Mouse (Mus musculus) MEL (cell line): Measurements from ENCODE around the gene Nid1.

Experiments
- BHLHE40 ChIP-seq: IDR thresholded peaks from 2 replicates; pipeline ENCODE4 v1.6.1; 2012; ENCODE audit warnings: low read depth, mild to moderate bottlenecking, inconsistent platforms, low read length, improper control_type of control experiment, borderline replicate concordance
- POLR2A ChIP-seq, 2 experiments: IDR thresholded peaks; 2 replicates each; pipeline ENCODE4 v1.6.1; 2011 to 2012; ENCODE audit warnings: low read length in 2 of 2, mild to moderate bottlenecking in 2 of 2, control low read depth in 1 of 2, improper control_type of control experiment in 1 of 2, low read depth in 1 of 2, moderate library complexity in 1 of 2; ENCODE audit not compliant: control insufficient read depth in 1 of 2, insufficient read depth in 1 of 2, poor library complexity in 1 of 2
- RAD21 ChIP-seq: IDR thresholded peaks from 2 replicates; pipeline ENCODE4 v1.6.1; 2011; ENCODE audit warnings: mild to moderate bottlenecking, low read depth, low read length, improper control_type of control experiment

GRCm38 (mm10) chr13:13506556-13506955 is 69.2 kb downstream of the Nid1 start:
- TF ChIP-seq RAD21 (no peak), POLR2A (IDR thresholded peaks at IDR 0.05; ENCODE audit: control insufficient read depth in 1 of 2, insufficient read depth in 1 of 2, low read depth in 1 of 2, low read length in 2 of 2, poor library complexity in 1 of 2) (no peak), BHLHE40 (no peak)
